Mouse (Mus musculus) lung, embryonic 16.5 days (tissue): ENCODE data around the gene 5730522E02Rik. TPM values are rescaled to one million over a fixed set of nuclear protein-coding genes. Genes with fewer than 3 reads are reported as not detected.

Source experiments
- ATAC-seq: fragments of 200-750 bp; cut with Nextera tagmentation; 2 replicates; pipeline ENCODE4 v1.8.0; 2017; ENCODE audit warnings: low read depth, mild to moderate bottlenecking, moderate library complexity
- H3K27ac ChIP-seq: fragments of 300-500 bp; sonication (generic); 2 replicates; pipeline ENCODE4 v1.5.1; 2014; ENCODE audit warnings: mild to moderate bottlenecking, control low read depth, low read length
- H3K27me3 ChIP-seq: fragments of 300-500 bp; sonication (generic); 2 replicates; pipeline ENCODE4 v1.6.1; 2014; ENCODE audit warnings: low read depth, low read length, mixed read lengths; ENCODE audit not compliant: control insufficient read depth, insufficient read depth
- H3K36me3 ChIP-seq: fragments of 300-500 bp; sonication (generic); 2 replicates; pipeline ENCODE4 v1.6.1; 2014; ENCODE audit warnings: low read length; ENCODE audit not compliant: control insufficient read depth, insufficient read depth
- H3K4me1 ChIP-seq: fragments of 300-500 bp; sonication (generic); replicated peaks from 2 replicates; pipeline ENCODE4 v1.6.1; 2014; ENCODE audit warnings: low read length, mixed read lengths; ENCODE audit not compliant: control insufficient read depth, insufficient read depth
- H3K4me2 ChIP-seq: fragments of 300-500 bp; sonication (generic); 2 replicates; pipeline ENCODE4 v1.6.1; 2014; ENCODE audit warnings: low read depth, low read length, control low read depth
- H3K4me3 ChIP-seq: fragments of 300-500 bp; sonication (generic); 2 replicates; pipeline ENCODE4 v1.5.1; 2014; ENCODE audit warnings: mild to moderate bottlenecking, low read length, control low read depth
- H3K9ac ChIP-seq: fragments of 300-500 bp; sonication (generic); 2 replicates; pipeline ENCODE4 v1.6.1; 2014; ENCODE audit warnings: low read length, control low read depth
- H3K9me3 ChIP-seq: fragments of 300-500 bp; sonication (generic); 2 replicates; pipeline ENCODE4 v1.6.1; 2016; ENCODE audit warnings: low read length; ENCODE audit not compliant: control insufficient read depth
- WGBS: fragments of 180-500 bp; shearing (Covaris S2); extraction: QIAGEN DNeasy Blood & Tissue Kit; methylation state at CpG from one replicate; pipeline ENCODE4 v1.1.7; 2014; 5-methylcytosine and 5-hydroxymethylcytosine counted together
- polyA plus RNA-seq: library from polyadenylated mRNA; unstranded; fragments of >200 nt; fragmentation: Nextera tagmentation; extraction: Ambion mirVana; gene quantifications from 2 replicates; pipeline ENCODE4 v1.2.1, GENCODE M21; 2015

5730522E02Rik gene
- polyA plus RNA-seq, 1 experiment from 2014 or later: 1.6 TPM

DNA sequence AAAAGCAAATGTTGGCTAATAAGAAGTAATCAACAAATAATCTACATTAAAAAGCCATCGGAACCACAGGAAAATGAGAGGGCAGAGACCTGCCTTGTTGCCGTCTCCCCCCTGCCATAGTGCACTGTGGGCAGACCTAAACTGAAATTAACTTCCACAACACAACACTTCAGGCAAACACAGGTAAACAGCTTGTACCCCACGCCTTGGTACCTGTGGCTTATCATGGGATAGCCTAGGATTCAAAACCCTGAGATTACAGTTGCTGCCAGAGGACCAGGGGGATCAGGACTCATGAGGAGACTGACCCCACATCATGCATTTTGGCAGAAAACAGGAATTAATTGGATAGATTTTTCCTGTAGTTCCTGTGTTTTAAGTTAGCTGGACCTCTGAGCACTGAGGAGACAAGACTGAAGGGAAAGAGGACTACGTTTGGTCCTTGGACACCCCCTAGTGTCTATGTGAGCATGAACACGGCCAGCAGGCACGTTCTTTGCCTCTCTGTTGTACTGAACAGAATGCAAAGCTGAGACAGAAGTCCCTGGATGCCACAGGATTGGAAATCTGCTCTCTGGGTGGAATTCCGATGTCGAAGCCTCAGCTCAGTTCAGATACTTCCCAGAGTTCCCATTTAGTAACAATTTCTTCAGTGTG is 136.8 kb downstream of the 5730522E02Rik start:
- no peaks in the 10 kb centered on the region for H3K27me3 ChIP-seq
- no peaks in the 10 kb centered on the region for H3K36me3 ChIP-seq
- H3K27ac ChIP-seq: no peak overlapping the region
- ATAC-seq: peak; percentile 71
- H3K9me3 ChIP-seq: no peaks in the 10 kb centered on the region
- H3K4me2 ChIP-seq: no peak overlapping the region
- H3K4me3 ChIP-seq: no peak overlapping the region
- no peaks in the 10 kb centered on the region for H3K4me1 ChIP-seq
- no peak overlapping the region for H3K9ac ChIP-seq
- 44% methylated on average over 8 of the region's 8 CpGs for WGBS

DNA sequence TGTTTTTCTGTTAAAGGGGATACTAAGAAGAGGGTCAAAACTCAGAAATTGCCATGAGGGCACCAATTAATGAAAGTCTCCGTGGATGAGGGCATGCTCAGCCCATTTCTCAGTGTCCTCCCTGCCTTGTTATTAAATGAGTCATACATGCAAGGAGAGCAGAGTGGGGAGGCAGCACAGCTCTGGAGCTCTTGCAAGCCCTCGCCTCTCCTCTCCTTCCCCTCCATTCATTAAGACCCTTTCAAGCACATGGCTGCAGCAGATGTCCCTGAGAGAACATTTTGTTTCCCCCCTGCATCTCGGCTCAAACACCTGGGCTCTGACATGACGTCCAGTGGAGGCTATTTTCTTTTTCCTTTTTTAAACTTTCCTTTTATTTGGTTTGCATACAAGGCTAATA is 138.5 kb downstream of the 5730522E02Rik start:
- WGBS: 49% methylated on average over 4 of the region's 4 CpGs
- Histone ChIP-seq H3K36me3 (no peaks in the 10 kb centered on the region), H3K9me3 (no peaks in the 10 kb centered on the region), H3K27ac (no peak overlapping the region), H3K9ac (no peak overlapping the region), H3K4me1 (no peaks in the 10 kb centered on the region), H3K4me3 (no peak overlapping the region), H3K4me2 (no peak overlapping the region), H3K27me3 (no peaks in the 10 kb centered on the region)
- no peak for ATAC-seq

DNA sequence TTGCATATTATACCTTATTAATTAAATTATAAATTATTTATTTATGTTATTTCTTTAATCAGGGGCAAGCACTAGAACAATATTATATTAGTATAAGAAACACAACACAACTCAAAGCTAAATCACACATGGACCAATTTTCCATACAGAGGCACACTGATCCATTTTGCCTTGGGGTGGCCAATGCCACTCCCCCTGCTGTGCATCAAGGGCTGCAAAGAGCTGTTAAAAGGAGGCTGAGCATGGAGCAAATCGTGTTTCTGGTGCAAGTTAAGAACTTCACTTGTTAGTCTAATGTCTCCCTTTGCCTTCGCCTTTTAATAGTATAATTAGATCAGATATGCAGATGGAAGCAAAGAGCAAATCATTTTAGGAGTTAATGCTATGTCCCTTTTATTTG is 147.3 kb downstream of the 5730522E02Rik start:
- 55% methylated on average over 2 of the region's 2 CpGs for WGBS

DNA sequence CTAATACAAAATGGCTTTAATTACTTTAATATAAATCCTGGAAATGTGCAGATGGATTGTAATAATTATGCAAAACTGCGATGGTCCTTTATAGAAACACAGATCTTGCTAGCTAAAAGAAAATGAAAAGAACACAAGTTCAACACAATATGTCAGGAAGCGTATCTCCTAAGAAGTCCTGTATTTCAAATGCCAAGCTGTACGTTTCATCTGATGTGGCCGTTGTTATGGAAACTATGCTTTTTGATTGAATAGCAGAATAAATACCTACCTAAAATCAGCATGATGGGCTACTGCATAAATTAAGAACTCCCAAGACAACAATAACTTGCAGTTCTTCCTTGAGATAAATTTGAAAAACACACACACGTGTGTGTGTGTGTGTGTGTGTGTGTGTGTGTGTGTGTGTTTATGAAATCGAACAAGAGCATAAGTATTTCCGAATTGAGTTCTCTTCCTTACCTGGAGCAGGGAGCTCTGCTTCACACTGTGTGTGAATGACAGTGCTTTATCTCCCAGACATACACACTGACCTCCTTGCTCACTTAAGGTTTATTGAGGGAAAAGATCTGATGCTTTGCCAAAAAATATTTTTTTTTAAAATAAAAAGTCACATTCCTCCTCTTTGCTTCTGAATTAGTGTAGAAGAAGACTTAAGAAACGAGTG is 149.0 kb downstream of the 5730522E02Rik start:
- H3K9me3 ChIP-seq: no peaks in the 10 kb centered on the region

More for the DNA sequence above, 147.3 kb downstream of the 5730522E02Rik start:
- H3K27me3 ChIP-seq: no peaks in the 10 kb centered on the region
- no peaks in the 10 kb centered on the region for H3K9me3 ChIP-seq
- no peaks in the 10 kb centered on the region for H3K36me3 ChIP-seq
- H3K4me3 ChIP-seq: no peak overlapping the region
- no peak overlapping the region for H3K4me2 ChIP-seq
- no peak overlapping the region for H3K9ac ChIP-seq
- ATAC-seq: no peak
- H3K27ac ChIP-seq: no peak overlapping the region
- H3K4me1 ChIP-seq: no peaks in the 10 kb centered on the region

DNA sequence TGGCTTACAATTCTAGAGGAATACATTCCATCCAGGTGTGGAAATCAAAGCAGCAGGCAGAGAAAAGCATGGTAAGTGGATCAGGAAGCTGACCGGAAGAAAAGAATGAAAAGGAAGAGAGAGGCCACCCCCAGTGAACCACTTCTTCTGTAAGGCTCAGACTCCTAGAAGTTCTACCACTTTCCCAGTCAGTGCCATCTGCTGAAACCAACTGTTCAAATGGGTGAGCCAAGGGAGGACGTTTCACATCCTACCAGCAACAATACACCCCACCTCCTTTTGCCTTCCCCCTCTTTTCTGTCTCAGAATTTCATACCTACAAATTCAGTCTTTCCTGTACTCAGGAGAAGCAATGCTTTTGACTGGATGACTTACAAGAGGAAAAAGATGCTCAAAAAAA is 197.0 kb downstream of the 5730522E02Rik start:
- no peaks in the 10 kb centered on the region for H3K9me3 ChIP-seq
- no peak overlapping the region for H3K9ac ChIP-seq
- H3K27ac ChIP-seq: no peak overlapping the region
- H3K4me1 ChIP-seq: no peaks in the 10 kb centered on the region
- H3K4me2 ChIP-seq: no peak overlapping the region
- H3K27me3 ChIP-seq: no peaks in the 10 kb centered on the region
- no peaks in the 10 kb centered on the region for H3K36me3 ChIP-seq
- ATAC-seq: no peak
- H3K4me3 ChIP-seq: no peak overlapping the region
- 65% methylated on average over 2 of the region's 2 CpGs for WGBS

More for the DNA sequence above, 149.0 kb downstream of the 5730522E02Rik start:
- WGBS: 75% methylated on average over 8 of the region's 8 CpGs
- Histone ChIP-seq H3K4me2 (no peak overlapping the region), H3K27ac (no peak overlapping the region), H3K36me3 (no peaks in the 10 kb centered on the region), H3K4me3 (no peak overlapping the region), H3K27me3 (no peaks in the 10 kb centered on the region), H3K4me1 (no peaks in the 10 kb centered on the region), H3K9ac (no peak overlapping the region)
- ATAC-seq: no peak

DNA sequence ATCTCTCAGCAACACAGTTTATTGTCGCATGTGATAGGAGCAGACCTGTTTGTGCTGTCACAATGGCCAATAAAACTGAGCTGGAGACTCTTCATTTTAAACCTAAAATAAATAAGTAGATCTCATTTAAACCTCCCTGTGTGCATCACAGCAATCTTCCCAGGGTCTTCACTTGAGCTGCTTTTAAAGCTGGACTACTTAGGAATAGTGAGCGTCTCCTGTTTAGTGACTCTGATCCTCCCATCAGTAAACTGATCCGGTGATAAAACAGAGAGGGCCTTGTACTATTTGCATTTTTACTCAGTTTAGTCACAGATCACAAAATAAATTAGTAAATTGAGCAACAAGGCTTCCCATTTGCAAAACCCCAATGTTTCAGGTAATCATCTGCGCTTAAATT is 206.5 kb downstream of the 5730522E02Rik start:
- Histone ChIP-seq H3K36me3 (no peaks in the 10 kb centered on the region), H3K4me2 (no peak overlapping the region), H3K9me3 (no peaks in the 10 kb centered on the region), H3K27me3 (no peaks in the 10 kb centered on the region), H3K27ac (no peak overlapping the region), H3K4me1 (no peaks in the 10 kb centered on the region), H3K4me3 (no peak overlapping the region), H3K9ac (no peak overlapping the region)
- no peak for ATAC-seq
- 76% methylated on average over 4 of the region's 4 CpGs for WGBS

DNA sequence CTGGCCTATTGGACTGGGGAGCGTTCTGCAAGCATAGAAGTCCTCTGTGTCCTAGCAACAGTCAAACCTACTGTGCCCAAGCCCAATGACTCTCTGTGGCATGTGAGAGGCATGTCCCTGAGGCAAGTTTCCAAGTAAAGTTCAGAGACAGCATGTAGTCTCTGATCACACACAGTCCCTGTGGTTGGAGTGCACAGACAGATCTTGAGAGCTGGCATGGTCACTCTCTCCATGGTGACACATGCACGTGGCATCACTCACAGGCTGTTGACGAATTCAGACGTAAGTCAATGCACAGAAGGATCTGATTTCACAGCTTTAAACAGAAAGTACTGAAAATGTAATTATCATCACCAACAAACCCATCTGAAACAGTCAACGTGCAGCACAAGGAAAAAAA is 210.8 kb downstream of the 5730522E02Rik start:
- WGBS: 74% methylated on average over 5 of the region's 5 CpGs

DNA sequence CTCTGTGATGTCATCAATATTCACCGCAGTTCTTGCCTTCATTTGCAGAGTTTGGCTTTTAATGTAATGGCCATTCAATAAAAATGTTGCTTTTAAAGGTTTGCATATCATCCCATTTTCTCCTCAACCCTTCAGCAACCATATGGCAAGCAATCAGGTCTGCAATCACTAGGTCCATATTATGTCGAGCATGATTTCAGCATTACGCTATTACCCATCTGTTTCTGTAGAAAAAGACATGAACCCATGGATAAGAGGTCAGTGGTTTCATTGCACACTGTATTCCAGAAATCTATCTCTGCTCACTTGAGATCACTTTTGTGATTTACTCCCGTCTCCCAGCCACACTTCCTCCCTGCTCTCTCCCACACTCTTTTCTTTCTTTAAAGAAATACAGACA is 213.1 kb downstream of the 5730522E02Rik start:
- Histone ChIP-seq H3K4me2 (no peak overlapping the region), H3K4me1 (no peaks in the 10 kb centered on the region), H3K9me3 (no peaks in the 10 kb centered on the region), H3K27ac (no peak overlapping the region), H3K27me3 (no peaks in the 10 kb centered on the region), H3K4me3 (no peak overlapping the region), H3K36me3 (no peaks in the 10 kb centered on the region), H3K9ac (no peak overlapping the region)
- WGBS: 71% methylated on average over 4 of the region's 4 CpGs
- ATAC-seq: no peak

More for the DNA sequence above, 210.8 kb downstream of the 5730522E02Rik start:
- no peaks in the 10 kb centered on the region for H3K27me3 ChIP-seq
- no peaks in the 10 kb centered on the region for H3K36me3 ChIP-seq
- no peak overlapping the region for H3K9ac ChIP-seq
- no peak for ATAC-seq
- H3K4me3 ChIP-seq: no peak overlapping the region
- no peak overlapping the region for H3K4me2 ChIP-seq
- H3K9me3 ChIP-seq: no peaks in the 10 kb centered on the region
- no peaks in the 10 kb centered on the region for H3K4me1 ChIP-seq
- no peak overlapping the region for H3K27ac ChIP-seq

DNA sequence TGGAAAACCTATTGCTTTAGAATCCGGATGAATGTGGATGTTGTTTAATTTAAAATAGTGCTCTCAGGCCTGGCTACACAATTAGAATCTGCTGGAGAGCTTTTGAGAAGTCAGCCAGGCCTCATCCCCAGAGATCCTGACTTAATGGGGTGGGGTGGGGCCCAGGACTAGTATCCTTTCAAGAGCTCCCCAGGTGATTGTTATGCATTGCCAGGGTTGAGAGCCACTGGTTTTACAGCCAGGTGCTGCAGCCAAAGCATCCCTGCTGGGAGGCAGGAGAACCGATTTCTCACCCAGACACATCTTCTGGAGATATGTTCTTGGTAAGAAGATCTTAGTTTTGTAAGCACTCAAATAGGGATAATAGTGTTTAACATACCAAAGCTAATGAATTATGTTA is 216.4 kb downstream of the 5730522E02Rik start:
- no peaks in the 10 kb centered on the region for H3K9me3 ChIP-seq
- H3K4me1 ChIP-seq: no peaks in the 10 kb centered on the region
- 58% methylated on average over 2 of the region's 2 CpGs for WGBS
- no peak overlapping the region for H3K4me3 ChIP-seq
- ATAC-seq: no peak
- no peaks in the 10 kb centered on the region for H3K27me3 ChIP-seq
- H3K4me2 ChIP-seq: no peak overlapping the region
- no peak overlapping the region for H3K27ac ChIP-seq
- no peaks in the 10 kb centered on the region for H3K36me3 ChIP-seq
- no peak overlapping the region for H3K9ac ChIP-seq
